Mouse (Mus musculus) embryonic fibroblast, embryonic 13.5 days (primary cell): ENCODE data around the gene Rab1a.

Experiments used
- CTCF ChIP-seq: IDR thresholded peaks from 2 replicates; pipeline ENCODE4 v1.5.1; 2011; ENCODE audit warnings: mild to moderate bottlenecking, control low read depth, low read length, moderate library complexity, borderline replicate concordance; ENCODE audit not compliant: insufficient read depth
- POLR2A ChIP-seq: IDR thresholded peaks from 2 replicates; pipeline ENCODE4 v1.6.1; 2011; ENCODE audit warnings: low read depth, mild to moderate bottlenecking, control low read depth, low read length, moderate library complexity

DNA sequence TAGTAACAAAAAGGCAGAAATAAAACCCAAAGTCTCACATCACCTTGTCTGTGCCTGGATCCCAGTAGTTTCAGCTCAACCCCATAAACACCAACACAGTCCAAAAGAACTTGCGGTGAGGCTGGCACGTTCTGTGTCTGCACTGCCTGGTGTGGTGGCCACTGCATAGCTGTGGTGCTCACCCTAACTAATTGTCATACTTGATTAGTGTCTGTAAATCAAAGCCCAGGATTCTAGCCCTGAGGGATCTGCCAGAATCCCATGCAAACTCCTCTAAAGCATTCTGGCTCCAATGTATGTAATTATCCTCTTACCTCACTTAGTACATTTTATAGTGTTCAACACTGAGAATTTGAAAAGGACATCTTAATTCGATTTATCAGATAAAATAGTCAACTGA is 36.7 kb downstream of the Rab1a start:
- TF ChIP-seq CTCF (no peak), POLR2A (no peak)
